Mouse (Mus musculus) kidney, adult 2 months (tissue): ENCODE data around the gene Pmepa1. TPM values are rescaled to one million over a fixed set of nuclear protein-coding genes. Genes with fewer than 3 reads are reported as not detected.

Experiments used
- DNase-seq: peaks from one replicate; pipeline ENCODE4 v3.0.0; 2021
- H3K27ac ChIP-seq: fragments of 200-500 bp; 2 replicates; pipeline ENCODE4 v1.5.1; 2012; ENCODE audit warnings: low read depth, low read length, control low read depth, inconsistent platforms; ENCODE audit not compliant: insufficient read depth
- H3K27me3 ChIP-seq: fragments of 200-500 bp; replicated peaks from 2 replicates; pipeline ENCODE4 v1.6.1; 2012; ENCODE audit warnings: mild to moderate bottlenecking, moderate library complexity, low read length, inconsistent platforms; ENCODE audit not compliant: control insufficient read depth, insufficient read depth
- H3K36me3 ChIP-seq: fragments of 200-500 bp; 2 replicates; pipeline ENCODE4 v1.6.1; 2012; ENCODE audit warnings: mild to moderate bottlenecking, moderate library complexity, low read length, inconsistent platforms; ENCODE audit not compliant: control insufficient read depth, insufficient read depth
- H3K4me1 ChIP-seq: fragments of 200-500 bp; 2 replicates; pipeline ENCODE4 v1.6.1; 2011; ENCODE audit warnings: low read length; ENCODE audit not compliant: control insufficient read depth, insufficient read depth
- H3K4me3 ChIP-seq: fragments of 200-500 bp; 2 replicates; pipeline ENCODE4 v1.5.1; 2011; ENCODE audit warnings: mild to moderate bottlenecking, low read depth, low read length, control low read depth; ENCODE audit not compliant: insufficient read depth
- CTCF ChIP-seq: fragments of 200-500 bp; conservative IDR thresholded peaks from 2 replicates; pipeline ENCODE4 v1.5.1; 2011; ENCODE audit warnings: low read depth, mild to moderate bottlenecking, control low read depth, low read length, moderate library complexity, mixed read lengths; ENCODE audit not compliant: insufficient read depth, insufficient read length
- POLR2A ChIP-seq: fragments of 200-500 bp; IDR thresholded peaks from one replicate; pipeline ENCODE4 v1.6.1; 2011; ENCODE audit warnings: low read depth, low read length, control low read depth
- WGBS: fragments of 180-500 bp; shearing (Covaris S2); methylation state at CpG from one replicate; pipeline ENCODE4 v1.1.7; 2018; 5-methylcytosine and 5-hydroxymethylcytosine counted together
- polyA plus RNA-seq: library from polyadenylated mRNA; depleted of rRNA; stranded (reverse); fragments of >200 nt; gene quantifications from 2 replicates; pipeline ENCODE4 v1.2.3, GENCODE M21; 2012

Gene Pmepa1
- polyA plus RNA-seq, 1 experiment: 35.6 TPM

- H3K36me3 ChIP-seq: no peaks in the 10 kb centered on the region
- H3K27me3 ChIP-seq: no peaks in the 10 kb centered on the region
- no peak for DNase-seq
- WGBS: 39% methylated on average over 2 of the region's 2 CpGs
- TF ChIP-seq CTCF (no peak), POLR2A (no peak)
- peaks cover 45% of the 10 kb centered on the region for H3K4me1 ChIP-seq
- no peak overlapping the region for H3K4me3 ChIP-seq
- peak overlapping the region; percentile 8; the same call in 1 of the 2 replicates for H3K27ac ChIP-seq
Observed at GRCm38 (mm10) chr2:173250411-173250810, 25.9 kb downstream of the Pmepa1 start.

- no peak overlapping the region for H3K27ac ChIP-seq
- peaks cover 41% of the 10 kb centered on the region for H3K4me1 ChIP-seq
- no peak for DNase-seq
- H3K27me3 ChIP-seq: no peaks in the 10 kb centered on the region
- no peaks in the 10 kb centered on the region for H3K36me3 ChIP-seq
- no peak overlapping the region for H3K4me3 ChIP-seq
- no peak for TF ChIP-seq POLR2A
- no peak for TF ChIP-seq CTCF
- WGBS: 83% methylated on average over 8 of the region's 8 CpGs
Observed at GRCm38 (mm10) chr2:173249965-173250364, 26.4 kb downstream of the Pmepa1 start.

- Histone ChIP-seq H3K36me3 (no peaks in the 10 kb centered on the region), H3K4me1 (peaks cover 35% of the 10 kb centered on the region), H3K27me3 (no peaks in the 10 kb centered on the region), H3K4me3 (no peak overlapping the region), H3K27ac (no peak overlapping the region)
- no peak for DNase-seq
- WGBS: 65% methylated on average over 3 of the region's 3 CpGs
- TF ChIP-seq CTCF (no peak), POLR2A (no peak)
Observed at GRCm38 (mm10) chr2:173249386-173249785, 26.9 kb downstream of the Pmepa1 start.

GRCm38 (mm10) chr2:173248822-173249221 is 27.5 kb downstream of the Pmepa1 start:
- H3K27ac ChIP-seq: no peak overlapping the region
- TF ChIP-seq CTCF: no peak
- DNase-seq: no peak
- H3K36me3 ChIP-seq: no peaks in the 10 kb centered on the region
- H3K27me3 ChIP-seq: no peaks in the 10 kb centered on the region
- 87% methylated on average over 7 of the region's 7 CpGs for WGBS
- peaks cover 37% of the 10 kb centered on the region for H3K4me1 ChIP-seq
- no peak overlapping the region for H3K4me3 ChIP-seq

- H3K4me3 ChIP-seq: no peak overlapping the region
- peak; percentile 65 for DNase-seq
- no peak for TF ChIP-seq CTCF
- no peak for TF ChIP-seq POLR2A
- H3K4me1 ChIP-seq: peaks cover 40% of the 10 kb centered on the region
- 0 out of 2 replicates have a peak overlapping the region, but pooled peaks have one; percentile 1 for H3K27ac ChIP-seq
- H3K36me3 ChIP-seq: no peaks in the 10 kb centered on the region
- WGBS: 48% methylated on average over 2 of the region's 2 CpGs
- no peaks in the 10 kb centered on the region for H3K27me3 ChIP-seq
Observed at GRCm38 (mm10) chr2:173247911-173248310, 28.4 kb downstream of the Pmepa1 start.

- Histone ChIP-seq H3K36me3 (no peaks in the 10 kb centered on the region), H3K27ac (no peak overlapping the region), H3K4me1 (peaks cover 36% of the 10 kb centered on the region), H3K4me3 (no peak overlapping the region), H3K27me3 (no peaks in the 10 kb centered on the region)
- TF ChIP-seq POLR2A: no peak
- no peak for TF ChIP-seq CTCF
- WGBS: 66% methylated on average over 2 of the region's 2 CpGs
- no peak for DNase-seq
Observed at GRCm38 (mm10) chr2:173247197-173247596, 29.1 kb downstream of the Pmepa1 start.

- no peak overlapping the region for H3K4me3 ChIP-seq
- no peaks in the 10 kb centered on the region for H3K27me3 ChIP-seq
- H3K27ac ChIP-seq: no peak overlapping the region
- WGBS: 73% methylated on average over 8 of the region's 8 CpGs
- DNase-seq: no peak
- no peaks in the 10 kb centered on the region for H3K36me3 ChIP-seq
- TF ChIP-seq CTCF (no peak; the same call in 1 of the 2 replicates), POLR2A (no peak)
- peaks cover 31% of the 10 kb centered on the region for H3K4me1 ChIP-seq
Observed at GRCm38 (mm10) chr2:173246688-173247087, 29.6 kb downstream of the Pmepa1 start.
